Mouse (Mus musculus) spleen, adult 2 months (tissue): ENCODE data around the gene Cog5.

Source experiments
- CTCF ChIP-seq: fragments of 200-500 bp; IDR thresholded peaks from 2 replicates; pipeline ENCODE4 v1.5.1; 2011; ENCODE audit warnings: mild to moderate bottlenecking, inconsistent platforms; ENCODE audit not compliant: insufficient read depth, insufficient read length, insufficient replicate concordance; ENCODE audit errors: extremely low read depth
- POLR2A ChIP-seq: fragments of 200-500 bp; IDR thresholded peaks from 2 replicates; pipeline ENCODE4 v1.6.1; 2011; ENCODE audit warnings: low read depth, low read length, inconsistent platforms

DNA sequence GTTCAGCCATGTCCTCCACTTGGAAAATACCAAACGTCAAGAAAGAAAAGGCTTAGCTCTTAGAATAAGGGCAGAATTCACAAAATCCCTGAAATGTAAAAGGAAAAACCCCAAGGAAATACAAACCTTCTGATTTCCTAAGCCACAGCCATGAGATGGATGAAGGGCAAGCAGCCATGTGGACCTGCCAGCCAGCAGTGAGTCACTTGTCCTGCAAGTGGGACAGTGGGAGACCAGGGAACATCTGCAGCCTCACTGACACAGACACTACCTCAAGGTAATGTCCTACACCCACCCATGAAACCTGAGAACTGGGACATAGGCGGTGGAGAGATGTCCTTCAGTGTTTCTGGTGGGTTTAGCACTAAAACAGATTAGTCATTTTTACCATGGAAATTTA lies 200.1 kb downstream of the Cog5 start:
- TF ChIP-seq CTCF, result no peak
- no peak for TF ChIP-seq POLR2A
